Mouse (Mus musculus): ENCODE data around the gene Myh15. TPM values are rescaled to one million over a fixed set of nuclear protein-coding genes. Genes with fewer than 3 reads are reported as not detected.

Gene Myh15
- polyA plus RNA-seq (2015; fragmentation: Nextera tagmentation; extraction: Ambion mirVana): 0.05 TPM in 1 of 2 replicates, not detected in the other

GRCm38 (mm10) chr16:49057186-49057585, at the start of gene Myh15:
Myh15 (plus strand) TSS chr16:49057486.
- no peak within 1 kb of the TSS for H3K4me3 ChIP-seq
- no peaks in the 10 kb centered on the region for H3K4me1 ChIP-seq (replicated peaks)
- H3K4me2 ChIP-seq: no peak within 1 kb of the TSS
- H3K36me3 ChIP-seq: no peaks in the 10 kb centered on the region
- no peak within 1 kb of the TSS for H3K27ac ChIP-seq
- H3K9ac ChIP-seq: no peak within 1 kb of the TSS
- ATAC-seq (ENCODE audit: low FRiP score): no peak
- WGBS: 96% methylated on average over 1 of the region's 1 CpGs
- H3K27me3 ChIP-seq: no peaks in the 10 kb centered on the region
- no peaks in the 10 kb centered on the region for H3K9me3 ChIP-seq

GRCm38 (mm10) chr16:49016620-49017332, 40.5 kb upstream of the Myh15 start:
- Histone ChIP-seq H3K4me3 (no peak overlapping the region), H3K27me3 (no peaks in the 10 kb centered on the region), H3K4me2 (no peak overlapping the region), H3K27ac (no peak overlapping the region), H3K36me3 (peaks cover 8% of the 10 kb centered on the region), H3K9ac (no peak overlapping the region), H3K9me3 (no peaks in the 10 kb centered on the region), H3K4me1 (replicated peaks) (no peaks in the 10 kb centered on the region)
- peak; percentile 57; the same call in 1 of the 2 replicates for ATAC-seq (ENCODE audit: low FRiP score)
- WGBS: 76% methylated on average over 5 of the region's 5 CpGs

- Histone ChIP-seq H3K27ac (no peak overlapping the region), H3K4me2 (no peak overlapping the region), H3K4me3 (no peak overlapping the region), H3K9me3 (no peaks in the 10 kb centered on the region), H3K9ac (no peak overlapping the region), H3K27me3 (no peaks in the 10 kb centered on the region), H3K4me1 (replicated peaks) (no peaks in the 10 kb centered on the region), H3K36me3 (no peaks in the 10 kb centered on the region)
- ATAC-seq (ENCODE audit: low FRiP score): no peak
- 78% methylated on average over 4 of the region's 4 CpGs for WGBS
Measured at GRCm38 (mm10) chr16:49035852-49036251, 21.4 kb upstream of the Myh15 start.

- Histone ChIP-seq H3K27me3 (no peaks in the 10 kb centered on the region), H3K4me2 (no peak overlapping the region), H3K4me1 (replicated peaks) (no peaks in the 10 kb centered on the region), H3K4me3 (no peak overlapping the region), H3K9ac (no peak overlapping the region), H3K27ac (no peak overlapping the region), H3K36me3 (no peaks in the 10 kb centered on the region), H3K9me3 (no peaks in the 10 kb centered on the region)
- ATAC-seq (ENCODE audit: low FRiP score): no peak
- WGBS: 82% methylated on average over 4 of the region's 4 CpGs
Measured at GRCm38 (mm10) chr16:49037771-49038170, 19.5 kb upstream of the Myh15 start.

GRCm38 (mm10) chr16:49040554-49041221, 16.6 kb upstream of the Myh15 start:
- no peak overlapping the region for H3K4me2 ChIP-seq
- H3K27ac ChIP-seq: no peak overlapping the region
- H3K4me1 ChIP-seq (replicated peaks): no peaks in the 10 kb centered on the region
- ATAC-seq (ENCODE audit: low FRiP score): no peak
- H3K9me3 ChIP-seq: no peaks in the 10 kb centered on the region
- no peaks in the 10 kb centered on the region for H3K27me3 ChIP-seq
- no peak overlapping the region for H3K9ac ChIP-seq
- no peak overlapping the region for H3K4me3 ChIP-seq
- 86% methylated on average over 3 of the region's 3 CpGs for WGBS
- H3K36me3 ChIP-seq: no peaks in the 10 kb centered on the region

GRCm38 (mm10) chr16:49049214-49049613, 8.1 kb upstream of the Myh15 start:
- H3K4me1 ChIP-seq (replicated peaks): no peaks in the 10 kb centered on the region
- no peak for ATAC-seq (ENCODE audit: low FRiP score)
- no peaks in the 10 kb centered on the region for H3K9me3 ChIP-seq
- H3K27me3 ChIP-seq: no peaks in the 10 kb centered on the region
- H3K9ac ChIP-seq: no peak overlapping the region
- H3K36me3 ChIP-seq: no peaks in the 10 kb centered on the region
- no peak overlapping the region for H3K27ac ChIP-seq
- no peak overlapping the region for H3K4me2 ChIP-seq
- H3K4me3 ChIP-seq: no peak overlapping the region

GRCm38 (mm10) chr16:49069256-49069963, 12.1 kb downstream of the Myh15 start:
- H3K4me1 ChIP-seq (replicated peaks): no peaks in the 10 kb centered on the region
- H3K4me2 ChIP-seq: no peak overlapping the region
- WGBS: 70% methylated on average over 5 of the region's 5 CpGs
- H3K27me3 ChIP-seq: no peaks in the 10 kb centered on the region
- peak; percentile 74 for ATAC-seq (ENCODE audit: low FRiP score)
- H3K4me3 ChIP-seq: no peak overlapping the region
- H3K9ac ChIP-seq: no peak overlapping the region
- no peaks in the 10 kb centered on the region for H3K36me3 ChIP-seq
- no peak overlapping the region for H3K27ac ChIP-seq
- no peaks in the 10 kb centered on the region for H3K9me3 ChIP-seq

- H3K27me3 ChIP-seq: no peaks in the 10 kb centered on the region
- no peak overlapping the region for H3K9ac ChIP-seq
- ATAC-seq (ENCODE audit: low FRiP score): no peak
- no peak overlapping the region for H3K4me2 ChIP-seq
- no peaks in the 10 kb centered on the region for H3K4me1 ChIP-seq (replicated peaks)
- no peaks in the 10 kb centered on the region for H3K9me3 ChIP-seq
- H3K27ac ChIP-seq: no peak overlapping the region
- H3K4me3 ChIP-seq: no peak overlapping the region
- 88% methylated on average over 3 of the region's 3 CpGs for WGBS
- no peaks in the 10 kb centered on the region for H3K36me3 ChIP-seq
Measured at GRCm38 (mm10) chr16:49071316-49071715, 14.0 kb downstream of the Myh15 start.

- no peaks in the 10 kb centered on the region for H3K36me3 ChIP-seq
- no peaks in the 10 kb centered on the region for H3K27me3 ChIP-seq
- WGBS: 58% methylated on average over 1 of the region's 1 CpGs
- no peak for ATAC-seq (ENCODE audit: low FRiP score)
- no peak overlapping the region for H3K4me3 ChIP-seq
- no peak overlapping the region for H3K27ac ChIP-seq
- no peak overlapping the region for H3K4me2 ChIP-seq
- H3K9me3 ChIP-seq: no peaks in the 10 kb centered on the region
- H3K9ac ChIP-seq: no peak overlapping the region
- no peaks in the 10 kb centered on the region for H3K4me1 ChIP-seq (replicated peaks)
Measured at GRCm38 (mm10) chr16:49128015-49128414, 70.7 kb downstream of the Myh15 start.

GRCm38 (mm10) chr16:49156193-49156592, 98.9 kb downstream of the Myh15 start:
- no peak overlapping the region for H3K4me2 ChIP-seq
- H3K9me3 ChIP-seq: no peaks in the 10 kb centered on the region
- H3K27ac ChIP-seq: no peak overlapping the region
- no peaks in the 10 kb centered on the region for H3K36me3 ChIP-seq
- WGBS: 85% methylated on average over 2 of the region's 2 CpGs
- no peak overlapping the region for H3K4me3 ChIP-seq
- H3K27me3 ChIP-seq: no peaks in the 10 kb centered on the region
- H3K4me1 ChIP-seq (replicated peaks): no peaks in the 10 kb centered on the region
- ATAC-seq (ENCODE audit: low FRiP score): no peak
- H3K9ac ChIP-seq: no peak overlapping the region

GRCm38 (mm10) chr16:49164349-49165137, 107.3 kb downstream of the Myh15 start:
- Histone ChIP-seq H3K4me1 (replicated peaks) (no peaks in the 10 kb centered on the region), H3K4me3 (no peak overlapping the region), H3K27me3 (no peaks in the 10 kb centered on the region), H3K36me3 (no peaks in the 10 kb centered on the region), H3K27ac (no peak overlapping the region), H3K4me2 (no peak overlapping the region), H3K9ac (no peak overlapping the region), H3K9me3 (no peaks in the 10 kb centered on the region)
- WGBS: 40% methylated on average over 7 of the region's 7 CpGs
- 0 out of 2 replicates have a peak, but pooled peaks have one; percentile 76 for ATAC-seq (ENCODE audit: low FRiP score)

- Histone ChIP-seq H3K4me1 (replicated peaks) (no peaks in the 10 kb centered on the region), H3K4me2 (no peak overlapping the region), H3K27ac (no peak overlapping the region), H3K9me3 (no peaks in the 10 kb centered on the region), H3K4me3 (no peak overlapping the region), H3K36me3 (no peaks in the 10 kb centered on the region), H3K27me3 (no peaks in the 10 kb centered on the region), H3K9ac (no peak overlapping the region)
- ATAC-seq (ENCODE audit: low FRiP score): no peak
- WGBS: 89% methylated on average over 11 of the region's 11 CpGs
Measured at GRCm38 (mm10) chr16:49165728-49166127, 108.4 kb downstream of the Myh15 start.
